Mouse (Mus musculus) stomach, postnatal 0 days (tissue): ENCODE results near the gene Sst. TPM values are rescaled to one million over a fixed set of nuclear protein-coding genes. Genes with fewer than 3 reads are reported as not detected.

Experiments
- ATAC-seq: fragments of 200-750 bp; cut with Nextera tagmentation; 2 replicates; pipeline ENCODE4 v1.8.0; 2017; ENCODE audit not compliant: low FRiP score, low TSS enrichment
- DNase-seq: peaks from one replicate; pipeline ENCODE4 v3.0.0-alpha.2; 2016; ENCODE audit warnings: low spot score
- H3K27ac ChIP-seq: fragments of 300-500 bp; sonication (generic); replicated peaks from 2 replicates; pipeline ENCODE4 v1.5.1; 2014; ENCODE audit warnings: mild to moderate bottlenecking, control low read depth
- H3K27me3 ChIP-seq: fragments of 300-500 bp; sonication (generic); 2 replicates; pipeline ENCODE4 v1.6.1; 2014; ENCODE audit warnings: low read length; ENCODE audit not compliant: control insufficient read depth, insufficient read depth
- H3K36me3 ChIP-seq: fragments of 300-500 bp; sonication (generic); 2 replicates; pipeline ENCODE4 v1.6.1; 2014; ENCODE audit warnings: low read length, mixed read lengths; ENCODE audit not compliant: control insufficient read depth, insufficient read depth
- H3K4me1 ChIP-seq: fragments of 300-500 bp; sonication (generic); replicated peaks from 2 replicates; pipeline ENCODE4 v1.6.1; 2014; ENCODE audit warnings: antibody characterized with exemption; ENCODE audit not compliant: control insufficient read depth, insufficient read depth
- H3K4me2 ChIP-seq: fragments of 300-500 bp; sonication (generic); replicated peaks from 2 replicates; pipeline ENCODE4 v1.6.1; 2014; ENCODE audit warnings: low read depth, mild to moderate bottlenecking, control low read depth, moderate library complexity
- H3K4me3 ChIP-seq: fragments of 300-500 bp; sonication (generic); 2 replicates; pipeline ENCODE4 v1.5.1; 2014; ENCODE audit warnings: low read depth, low read length, control low read depth
- H3K9ac ChIP-seq: fragments of 300-500 bp; sonication (generic); 2 replicates; pipeline ENCODE4 v1.6.1; 2014; ENCODE audit warnings: mild to moderate bottlenecking, low read length, control low read depth, mixed read lengths
- H3K9me3 ChIP-seq: fragments of 300-500 bp; sonication (generic); 2 replicates; pipeline ENCODE4 v1.6.1; 2016; ENCODE audit warnings: low read length; ENCODE audit not compliant: control insufficient read depth
- CTCF ChIP-seq: IDR thresholded peaks from 2 replicates; pipeline ENCODE4 v1.5.1; 2016; ENCODE audit warnings: antibody characterized with exemption, low read depth, mild to moderate bottlenecking, moderate library complexity
- EP300 ChIP-seq: optimal IDR thresholded peaks from 2 replicates; pipeline ENCODE3; 2016; ENCODE audit warnings: antibody characterized with exemption
- WGBS: fragments of 180-500 bp; shearing (Covaris S2); extraction: QIAGEN DNeasy Blood & Tissue Kit; methylation state at CpG from one replicate; pipeline ENCODE4 v1.1.7; 2014; 5-methylcytosine and 5-hydroxymethylcytosine counted together
- polyA plus RNA-seq: library from polyadenylated mRNA; unstranded; fragments of >200 nt; fragmentation: Nextera tagmentation; extraction: Ambion mirVana; gene quantifications from 2 replicates; pipeline ENCODE4 v1.2.1, GENCODE M21; 2015

The Sst gene
- 63.4 and 63.9 TPM in 2 replicates for polyA plus RNA-seq

DNA sequence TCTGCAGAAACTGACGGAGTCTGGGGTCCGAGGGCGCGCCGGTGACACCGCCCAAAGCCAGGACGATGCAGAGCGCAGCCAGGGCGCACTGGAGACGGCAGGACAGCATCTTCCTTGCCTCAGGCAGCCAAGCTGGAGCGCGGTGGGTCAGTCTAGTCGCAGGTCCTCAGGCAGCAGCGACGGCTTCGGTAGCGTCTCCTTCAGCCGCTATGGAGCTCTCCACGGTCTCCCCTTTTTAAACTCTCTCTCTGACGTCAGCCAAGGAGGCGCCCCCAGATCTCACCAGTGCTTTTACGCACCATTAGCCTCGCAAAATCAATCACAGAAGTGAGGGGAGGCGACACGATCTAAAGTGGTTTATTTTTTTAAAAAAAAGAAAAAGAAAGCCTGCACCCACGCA, at the start of gene Sst:
Gene Sst, minus strand, starts transcription at position 323 of the 400 bp plus-strand sequence.
- TF ChIP-seq EP300 (no peak), CTCF (no peak)
- Histone ChIP-seq H3K36me3 (no peaks in the 10 kb centered on the region), H3K9ac (no peak within 1 kb of the TSS), H3K4me2 (no peak within 1 kb of the TSS), H3K9me3 (no peaks in the 10 kb centered on the region), H3K27me3 (no peaks in the 10 kb centered on the region), H3K27ac (no peak within 1 kb of the TSS), H3K4me1 (no peaks in the 10 kb centered on the region), H3K4me3 (no peak within 1 kb of the TSS)
- no peak for ATAC-seq
- no peak for DNase-seq
- WGBS = 8% methylated on average over 26 of the region's 26 CpGs

DNA sequence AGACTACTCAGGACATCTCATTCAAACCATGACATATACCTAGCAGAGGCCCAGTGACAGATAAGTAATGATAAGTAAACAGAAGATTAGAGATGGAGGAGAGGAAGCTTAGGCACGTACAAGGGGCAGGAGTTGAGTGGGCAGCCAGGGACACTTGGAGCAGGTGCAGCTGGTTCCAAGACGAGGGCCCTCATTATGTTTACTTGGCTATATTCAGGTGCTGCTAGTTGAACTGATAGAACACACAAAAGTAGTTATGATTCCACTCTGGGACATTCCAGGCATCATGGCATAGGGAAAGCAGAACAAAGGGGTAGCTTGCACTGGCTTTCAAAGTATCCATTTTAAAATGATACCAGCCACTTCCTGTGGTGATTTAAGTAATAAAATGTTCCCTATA, 43.6 kb upstream of the Sst start:
- no peak for DNase-seq
- H3K4me3 ChIP-seq = no peak overlapping the region

DNA sequence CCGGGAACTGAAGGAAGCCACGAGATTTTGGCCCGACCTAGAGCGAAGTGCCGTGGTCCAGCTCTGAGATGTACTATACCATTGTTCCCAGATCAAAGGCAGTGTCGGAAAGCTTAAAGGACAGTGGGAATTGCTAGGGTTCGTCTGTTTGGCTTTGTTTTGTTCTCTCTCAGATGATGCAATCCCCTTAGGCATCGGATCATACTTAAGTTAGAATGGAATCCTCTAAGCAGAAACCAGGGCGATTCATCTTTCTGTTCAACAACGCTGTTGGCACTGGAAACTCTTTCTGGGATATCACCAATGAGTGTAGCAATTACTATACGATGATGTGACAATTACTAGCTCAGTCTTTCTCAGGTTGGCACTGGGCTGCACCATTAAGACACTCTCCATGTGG, 41.5 kb upstream of the Sst start, which contains the start of gene Rtp2:
Gene Rtp2, minus strand, starts transcription at position 101 of the 400 bp plus-strand sequence.
- WGBS = 87% methylated on average over 11 of the region's 11 CpGs
- H3K9ac ChIP-seq = no peak within 1 kb of the TSS
- no peak within 1 kb of the TSS for H3K27ac ChIP-seq
- H3K9me3 ChIP-seq = no peaks in the 10 kb centered on the region
- ATAC-seq (no peak), DNase-seq (no peak)
- H3K36me3 ChIP-seq = no peaks in the 10 kb centered on the region
- H3K4me1 ChIP-seq = no peaks in the 10 kb centered on the region
- H3K4me2 ChIP-seq = no peak within 1 kb of the TSS
- no peaks in the 10 kb centered on the region for H3K27me3 ChIP-seq
- no peak within 1 kb of the TSS for H3K4me3 ChIP-seq
- no peak for TF ChIP-seq CTCF
- TF ChIP-seq EP300 = no peak

More for the DNA sequence above, 43.6 kb upstream of the Sst start:
- ATAC-seq = no peak
- no peaks in the 10 kb centered on the region for H3K9me3 ChIP-seq
- no peaks in the 10 kb centered on the region for H3K27me3 ChIP-seq
- TF ChIP-seq CTCF (no peak), EP300 (no peak)
- H3K27ac ChIP-seq = no peak overlapping the region
- H3K9ac ChIP-seq = no peak overlapping the region
- H3K36me3 ChIP-seq = no peaks in the 10 kb centered on the region
- WGBS = 12% methylated on average over 2 of the region's 2 CpGs
- no peaks in the 10 kb centered on the region for H3K4me1 ChIP-seq
- H3K4me2 ChIP-seq = no peak overlapping the region

DNA sequence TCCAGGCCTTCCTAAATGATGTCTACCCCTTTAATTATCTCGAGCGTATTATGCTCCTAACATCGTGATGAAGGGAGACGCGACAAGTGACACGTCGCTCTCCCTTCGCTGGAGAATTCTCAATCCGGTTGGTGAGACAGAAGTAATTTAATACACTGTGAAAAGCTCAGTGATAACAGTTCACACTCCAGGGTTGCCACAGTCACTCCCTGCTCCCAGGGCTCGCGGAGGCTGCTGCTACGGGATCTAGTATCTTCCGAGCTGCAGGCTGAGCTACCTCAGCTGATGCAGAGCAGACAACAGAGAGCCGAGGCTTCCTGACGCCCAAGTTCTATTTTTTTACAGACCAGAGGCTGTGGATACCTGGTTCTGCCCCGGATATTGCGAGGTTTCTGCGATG, 40.5 kb upstream of the Sst start:
- Histone ChIP-seq H3K9me3 (no peaks in the 10 kb centered on the region), H3K36me3 (no peaks in the 10 kb centered on the region), H3K4me1 (no peaks in the 10 kb centered on the region), H3K4me3 (no peak overlapping the region), H3K27ac (no peak overlapping the region), H3K4me2 (no peak overlapping the region), H3K27me3 (no peaks in the 10 kb centered on the region), H3K9ac (no peak overlapping the region)
- no peak for DNase-seq
- WGBS = 73% methylated on average over 18 of the region's 18 CpGs
- ATAC-seq = no peak
- TF ChIP-seq CTCF (no peak), EP300 (no peak)

DNA sequence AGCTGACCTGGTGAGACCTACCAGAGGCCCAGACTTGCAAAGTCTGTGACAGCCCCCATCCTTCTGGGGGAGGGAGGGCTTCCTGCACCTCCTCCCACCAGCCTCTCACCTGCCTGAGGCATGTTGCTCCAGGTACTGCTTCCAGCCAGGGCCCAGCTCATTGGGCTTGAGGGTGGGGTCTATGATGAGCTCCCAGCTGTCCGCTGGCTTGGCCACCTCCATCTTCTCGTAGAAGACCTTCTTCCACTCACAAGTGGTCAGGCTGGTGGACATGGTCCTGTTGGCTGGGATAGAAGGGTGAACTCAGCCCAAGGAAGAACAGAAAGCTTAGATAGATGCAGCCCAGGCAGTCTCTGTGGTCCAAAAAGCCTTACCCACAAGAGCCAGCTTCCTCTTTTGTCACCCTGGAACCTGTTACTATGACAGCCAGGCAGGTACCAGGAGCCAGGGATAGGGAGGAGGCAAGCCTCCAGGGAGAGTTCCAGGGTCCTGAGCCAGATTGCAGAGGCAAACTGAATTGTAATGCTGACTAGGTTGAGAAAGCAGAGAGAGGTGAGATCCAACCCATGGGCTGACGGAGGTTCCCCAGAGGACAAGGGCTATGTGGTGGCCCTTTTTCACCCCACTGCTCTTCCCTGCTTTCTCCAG, 39.8 kb upstream of the Sst start:
- TF ChIP-seq EP300 (no peak), CTCF (no peak)
- no peaks in the 10 kb centered on the region for H3K9me3 ChIP-seq
- H3K4me3 ChIP-seq = no peak overlapping the region
- no peaks in the 10 kb centered on the region for H3K27me3 ChIP-seq
- H3K9ac ChIP-seq = no peak overlapping the region
- H3K4me1 ChIP-seq = no peaks in the 10 kb centered on the region
- no peak overlapping the region for H3K4me2 ChIP-seq
- no peak overlapping the region for H3K27ac ChIP-seq
- DNase-seq = no peak
- ATAC-seq = no peak
- H3K36me3 ChIP-seq = no peaks in the 10 kb centered on the region
- 86% methylated on average over 3 of the region's 3 CpGs for WGBS

DNA sequence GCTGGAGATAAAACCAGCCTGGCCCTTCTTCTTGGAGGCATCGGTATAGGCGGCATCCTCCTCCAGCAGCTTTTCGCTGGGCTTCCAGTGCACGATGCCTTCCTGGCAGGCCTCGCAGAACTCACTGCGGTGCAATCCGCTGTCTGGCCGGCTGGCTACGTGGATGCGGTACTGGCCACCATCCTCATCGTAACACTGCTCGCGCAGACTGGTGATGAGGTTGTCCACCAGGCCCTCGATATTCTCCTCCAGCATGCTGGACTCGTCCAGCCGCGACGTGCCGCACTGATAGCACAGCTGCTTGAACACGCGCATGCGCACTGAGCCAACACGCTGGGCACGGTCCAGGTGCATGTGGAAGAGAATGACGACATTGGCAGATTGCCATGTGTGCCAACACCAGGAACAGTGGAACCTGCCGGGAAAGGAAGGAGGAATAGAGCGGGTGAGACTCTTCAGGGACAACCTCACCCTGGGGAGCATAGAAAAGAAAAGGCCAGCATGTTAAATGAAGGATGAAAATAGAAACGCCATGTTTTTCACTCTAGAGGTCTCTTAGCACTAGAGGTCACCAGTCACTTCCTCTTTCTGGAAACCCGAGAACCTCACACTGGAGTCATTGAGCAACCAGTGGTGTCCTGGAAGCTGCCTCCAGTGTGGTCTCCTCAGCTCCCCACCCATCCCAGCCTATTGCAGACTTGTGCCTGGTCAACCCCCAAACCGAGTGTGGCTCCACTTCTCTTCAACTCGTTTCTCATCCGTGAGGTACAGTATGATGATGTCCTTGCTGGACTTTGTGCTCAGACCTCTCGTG, 36.8 kb upstream of the Sst start:
- Histone ChIP-seq H3K36me3 (no peaks in the 10 kb centered on the region), H3K27me3 (no peaks in the 10 kb centered on the region), H3K4me1 (no peaks in the 10 kb centered on the region), H3K9me3 (no peaks in the 10 kb centered on the region), H3K9ac (no peak overlapping the region), H3K27ac (no peak overlapping the region), H3K4me2 (no peak overlapping the region), H3K4me3 (no peak overlapping the region)
- TF ChIP-seq EP300 = no peak
- no peak for TF ChIP-seq CTCF
- no peak for DNase-seq
- 87% methylated on average over 33 of the region's 33 CpGs for WGBS
- ATAC-seq = no peak
